Mouse (Mus musculus) frontal cortex, adult (tissue): ENCODE data around the gene Llcfc1.

Source experiments
- ATAC-seq: cut with Nextera tagmentation; 2 replicates; pipeline ENCODE4 v1.9.2; 2017; ENCODE audit warnings: mild to moderate bottlenecking, moderate library complexity, mixed read lengths; ENCODE audit not compliant: low TSS enrichment

Gene Llcfc1

DNA sequence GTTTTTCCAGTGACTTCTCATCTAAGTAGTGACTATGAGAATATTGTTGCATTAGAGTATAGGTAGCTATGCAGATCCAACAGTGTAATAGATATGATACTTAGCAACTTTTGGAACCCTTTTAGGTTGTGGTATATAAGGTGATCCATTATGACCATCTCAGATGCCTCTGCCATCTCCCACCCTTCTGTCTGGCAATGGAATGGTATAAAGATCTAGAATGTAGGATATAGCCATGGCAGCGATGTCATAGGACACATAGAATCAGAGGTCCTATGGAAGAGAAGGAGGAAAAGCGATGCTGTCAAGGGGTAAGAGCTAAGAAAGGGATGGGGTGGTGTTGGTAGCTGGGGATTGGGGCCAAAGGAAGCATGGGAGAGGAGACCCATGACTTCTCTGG lies at the start of gene Llcfc1:
Gene Llcfc1 (plus strand): TSS at position 301 of the 400 bp plus-strand sequence.
- no peak for ATAC-seq

DNA sequence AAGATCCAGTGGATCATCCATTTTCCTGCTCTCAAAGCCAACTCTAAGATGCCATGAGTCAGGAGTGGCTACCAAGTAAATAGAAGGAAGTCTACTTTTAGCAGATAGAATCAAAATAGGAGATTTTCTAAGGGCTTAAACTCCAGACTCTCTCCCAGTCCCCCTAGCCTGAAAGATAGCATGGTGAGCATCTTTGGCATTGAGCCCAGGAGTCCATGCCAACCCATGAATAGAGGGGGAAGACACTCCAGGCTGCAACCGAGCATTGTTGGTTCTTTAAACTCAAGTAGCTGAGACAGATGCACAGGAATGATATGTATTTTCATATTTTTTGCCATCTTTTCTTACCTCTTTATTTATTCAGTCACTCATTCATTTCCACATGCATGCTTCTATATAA lies 49.0 kb upstream of the Llcfc1 start:
- 0 out of 2 replicates have a peak, but pooled peaks have one; percentile 35 for ATAC-seq

DNA sequence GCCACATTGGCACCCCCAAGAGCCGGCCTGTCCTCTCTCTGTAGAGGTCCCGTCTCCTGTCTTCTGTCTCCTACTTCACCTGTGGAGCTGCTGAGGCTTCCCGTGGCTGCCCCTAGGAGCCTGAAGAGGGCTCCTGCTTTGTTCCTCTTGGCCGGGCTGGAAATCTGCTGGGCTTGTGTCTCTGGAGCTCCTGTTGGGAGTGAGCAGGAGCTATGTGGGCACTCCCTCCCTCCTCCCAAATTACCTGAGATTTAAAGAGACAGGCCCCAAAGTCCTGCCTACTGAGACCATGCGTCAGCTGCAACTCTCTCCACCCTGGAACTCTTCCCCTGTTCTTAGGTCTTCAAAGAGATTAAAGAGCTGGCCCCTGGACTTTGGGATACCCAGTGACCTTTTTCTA lies 48.1 kb upstream of the Llcfc1 start, which contains the start of gene Trpv6:
Gene Trpv6 (minus strand): TSS at position 228 of the 400 bp plus-strand sequence.
- peak; percentile 18; the same call in 1 of the 2 replicates for ATAC-seq

DNA sequence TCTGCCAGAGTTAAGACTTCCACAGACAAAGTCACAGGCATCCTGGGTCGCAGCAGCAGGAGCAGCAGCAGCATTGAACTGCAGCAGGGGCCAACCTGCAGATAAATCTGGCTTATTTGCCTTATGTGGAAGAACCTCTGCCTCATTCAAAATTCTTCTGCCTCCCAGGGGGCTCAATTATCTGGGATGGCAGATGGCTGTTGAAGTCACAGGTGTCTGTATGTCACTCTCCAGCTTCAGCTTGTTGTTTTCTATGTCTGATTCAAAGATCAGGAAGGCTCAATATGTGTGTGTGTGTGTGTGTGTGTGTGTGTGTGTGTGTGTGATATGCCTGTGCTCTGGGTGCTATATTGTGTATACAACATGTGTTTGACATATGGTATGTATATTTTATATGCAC lies 46.8 kb upstream of the Llcfc1 start:
- ATAC-seq, result no peak

DNA sequence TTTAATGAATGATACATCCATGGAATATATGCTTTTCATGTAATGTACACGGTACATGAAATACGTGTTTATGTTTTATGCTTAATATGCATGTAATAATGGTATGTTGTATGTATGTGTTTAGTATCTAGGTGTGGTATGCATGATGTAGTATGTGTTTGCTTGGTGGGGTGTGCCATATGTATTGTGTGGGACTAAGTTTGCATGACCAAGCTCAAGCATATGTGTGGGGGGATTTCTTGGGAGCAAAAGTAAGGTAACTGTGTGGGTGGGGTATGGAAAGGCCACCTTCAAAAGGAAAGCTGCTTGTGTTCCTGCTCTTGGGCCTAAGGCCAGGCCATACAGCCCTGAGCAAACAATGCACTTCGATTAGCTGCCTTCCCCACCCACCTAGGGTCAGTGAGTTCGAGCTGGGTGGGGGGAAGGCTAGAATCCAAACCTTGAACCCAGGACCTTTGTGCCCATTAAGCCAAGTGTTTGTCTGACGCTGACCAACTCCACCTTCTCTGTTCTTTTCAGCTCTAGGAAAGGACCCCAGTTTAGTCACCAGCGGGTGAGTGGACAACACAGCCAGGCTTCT lies 46.2 kb upstream of the Llcfc1 start:
- no peak for ATAC-seq

DNA sequence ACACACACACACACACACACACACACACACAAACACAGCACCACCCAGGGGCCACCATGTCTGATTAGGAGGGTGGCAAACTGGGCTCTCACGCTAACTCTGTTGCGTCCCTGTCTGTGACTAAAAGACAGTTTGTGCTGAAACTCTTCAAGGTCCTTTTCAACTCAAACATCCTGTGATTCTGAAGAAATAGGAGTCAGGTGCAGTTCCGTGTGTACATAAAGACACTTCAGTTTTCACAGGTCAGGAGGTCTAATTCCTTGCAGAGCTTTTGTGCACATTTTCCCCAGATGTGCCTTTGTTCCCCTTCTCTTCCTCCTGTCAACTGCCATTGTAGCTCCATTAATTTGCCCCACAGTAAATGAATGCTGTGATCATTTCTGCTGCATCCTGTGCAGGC lies 43.8 kb upstream of the Llcfc1 start:
- ATAC-seq, result no peak

DNA sequence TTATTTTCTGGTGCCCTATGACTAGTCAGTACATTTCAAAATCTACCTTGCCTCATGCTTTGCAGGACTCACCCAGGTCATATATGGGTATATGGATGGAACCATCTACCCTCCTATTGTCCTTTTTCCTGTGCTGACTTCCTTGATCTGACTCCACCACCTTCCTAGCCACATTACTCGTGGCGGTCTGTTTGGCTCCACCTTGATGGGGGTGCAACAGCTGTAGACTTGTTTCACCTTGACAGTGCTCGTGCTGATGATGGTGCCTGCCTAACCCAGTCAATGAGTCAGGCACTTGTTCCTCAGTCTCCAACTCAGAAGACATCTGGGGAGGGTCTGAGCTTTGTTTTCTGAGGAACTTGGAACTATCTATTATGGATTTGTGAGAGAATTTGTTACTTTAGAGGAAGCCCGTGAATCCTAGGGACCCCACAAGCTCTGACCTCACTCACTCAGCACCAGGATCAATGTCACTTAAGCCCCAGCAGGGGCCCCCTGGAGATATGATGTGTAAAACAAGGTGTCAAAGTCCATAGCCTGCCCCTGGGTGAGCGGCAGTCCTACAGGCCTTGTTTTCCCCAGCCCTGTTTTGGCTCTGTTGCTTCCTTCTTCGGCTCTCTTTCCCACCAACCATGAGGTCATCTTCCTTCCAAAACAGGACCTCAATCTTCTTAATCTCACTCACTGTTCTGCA lies 42.9 kb upstream of the Llcfc1 start:
- no peak for ATAC-seq

DNA sequence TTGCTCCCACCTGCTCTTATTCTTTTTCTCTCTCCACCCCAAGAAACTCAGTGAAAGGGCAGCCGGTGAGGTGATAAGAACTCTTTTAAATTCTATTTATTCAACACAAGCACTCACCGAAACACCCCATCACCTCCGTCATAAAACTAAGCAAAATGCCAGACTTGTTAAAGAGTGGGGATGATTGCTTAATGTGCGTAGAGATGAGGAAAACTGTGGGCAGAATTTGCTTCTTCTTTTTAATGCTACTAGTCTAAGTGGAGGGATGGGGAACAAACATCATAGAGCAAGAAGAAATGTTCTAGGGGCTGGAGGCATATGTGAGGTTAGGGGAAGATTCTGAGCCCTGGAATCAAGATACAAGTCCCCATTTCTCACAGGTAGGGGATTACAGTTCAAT lies 41.5 kb upstream of the Llcfc1 start:
- ATAC-seq, result no peak

DNA sequence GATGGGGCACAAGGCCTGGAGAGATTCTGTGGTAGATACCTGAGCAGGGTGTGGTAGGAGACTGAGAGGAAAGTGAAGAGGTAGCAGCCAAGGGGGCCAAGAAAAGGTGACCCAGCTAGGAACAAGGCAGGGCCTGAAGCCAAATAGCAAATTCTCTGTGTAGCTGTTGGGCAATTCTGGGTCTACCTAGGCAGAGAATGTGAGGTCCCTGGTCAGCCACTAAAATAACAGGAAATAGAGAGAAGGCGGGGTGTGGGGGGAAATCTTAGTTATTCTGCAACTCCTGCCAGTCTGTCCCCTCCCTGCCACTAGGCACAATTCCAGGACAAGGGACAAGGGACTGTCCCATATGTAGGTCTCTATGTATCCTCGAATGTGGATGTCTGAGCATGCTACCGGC lies 41.0 kb upstream of the Llcfc1 start:
- no peak for ATAC-seq

DNA sequence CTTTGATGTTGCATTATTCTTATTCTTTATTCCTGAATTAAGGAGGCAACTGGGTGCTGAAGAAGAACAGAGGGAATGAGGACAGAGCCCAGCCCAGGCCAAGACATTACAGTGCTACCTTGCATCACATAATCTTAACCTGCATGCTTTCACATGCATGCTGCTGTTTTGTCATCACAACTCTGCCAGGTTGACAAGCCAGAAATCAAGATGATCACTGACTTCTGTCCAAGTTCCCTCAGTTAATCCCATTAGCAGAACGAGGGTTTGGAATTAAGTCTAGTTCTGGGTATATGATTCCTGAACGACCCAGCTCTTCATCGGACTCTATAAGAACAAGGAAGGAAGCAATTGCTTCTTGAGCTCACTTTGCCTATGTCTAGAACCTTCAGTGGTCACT lies 38.0 kb upstream of the Llcfc1 start:
- no peak for ATAC-seq

DNA sequence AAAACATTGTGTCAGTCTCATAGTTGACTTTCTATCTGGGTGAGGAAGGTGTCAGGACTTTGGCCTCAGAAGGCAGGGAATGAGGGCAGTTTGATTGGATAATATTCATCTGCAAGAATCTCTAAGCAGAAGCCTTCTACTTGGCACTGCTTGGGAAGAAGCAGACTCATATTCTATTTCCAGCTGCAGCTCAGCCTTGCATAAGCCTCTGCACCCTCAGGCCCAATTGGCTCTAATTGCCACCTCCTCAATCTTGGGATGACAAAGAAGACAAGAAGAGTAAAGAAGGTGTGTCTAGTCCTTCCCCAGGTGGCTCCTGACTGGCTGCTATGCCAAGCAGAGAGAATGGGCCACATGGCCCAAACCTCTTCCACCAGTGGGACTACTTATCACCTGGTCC lies 37.6 kb upstream of the Llcfc1 start:
- ATAC-seq, result peak; percentile 96

DNA sequence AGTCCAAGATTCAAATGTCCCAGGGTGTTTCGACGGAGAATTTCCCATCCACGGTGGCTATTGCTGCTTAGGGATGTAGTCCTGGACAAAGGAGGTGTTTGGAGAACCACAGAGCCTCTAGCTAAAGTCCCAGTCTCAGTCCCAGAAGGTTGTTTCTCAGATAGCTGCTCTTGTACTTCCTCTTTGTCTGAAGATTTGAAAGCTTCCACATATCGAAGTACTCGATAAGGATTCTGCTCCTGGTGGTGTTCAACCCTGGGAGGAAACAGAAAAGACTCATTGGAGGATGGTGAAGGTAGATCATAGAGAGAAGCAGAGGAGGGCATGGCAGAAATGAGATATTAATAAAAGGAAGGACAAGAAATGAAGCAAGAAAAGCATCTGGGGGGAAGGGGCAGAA lies 31.1 kb upstream of the Llcfc1 start:
- ATAC-seq, result no peak

DNA sequence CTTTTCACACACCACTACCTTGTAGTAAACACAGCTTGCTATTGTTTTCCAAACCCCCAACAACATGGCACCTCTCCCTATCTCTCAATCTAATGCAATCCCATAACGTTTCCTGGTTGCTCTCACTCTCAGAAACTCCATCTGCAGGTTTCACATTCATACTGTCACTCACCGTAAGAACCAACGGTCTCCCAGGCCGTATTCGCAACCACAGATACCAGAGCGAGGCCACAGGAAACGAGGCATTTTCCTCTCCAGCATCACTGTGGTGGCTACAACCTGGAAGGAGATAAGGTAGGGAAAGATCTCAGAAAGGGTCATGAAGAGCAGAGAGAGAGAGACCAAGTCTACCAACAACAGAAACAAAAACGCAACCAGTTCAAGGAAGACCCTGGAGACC lies 29.6 kb upstream of the Llcfc1 start:
- ATAC-seq, result no peak

DNA sequence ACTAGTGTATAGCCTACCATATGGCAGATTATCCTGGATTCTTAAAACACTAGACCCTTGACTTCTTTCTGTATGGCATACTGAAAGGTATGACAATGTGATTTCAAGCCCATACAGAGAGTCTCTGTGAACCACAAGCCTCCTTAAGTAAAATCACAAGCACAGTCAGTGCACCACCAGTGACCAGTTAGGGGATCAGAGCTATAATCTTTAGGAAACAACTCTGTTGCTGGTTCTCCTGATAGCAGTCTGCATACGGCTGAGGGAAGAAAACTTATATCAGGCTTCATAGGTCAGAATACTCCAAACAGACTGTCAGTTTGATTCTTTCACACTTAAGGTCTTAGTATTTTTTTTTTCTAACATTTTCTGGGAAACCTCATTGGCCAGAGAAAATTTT lies 25.7 kb upstream of the Llcfc1 start:
- no peak for ATAC-seq

DNA sequence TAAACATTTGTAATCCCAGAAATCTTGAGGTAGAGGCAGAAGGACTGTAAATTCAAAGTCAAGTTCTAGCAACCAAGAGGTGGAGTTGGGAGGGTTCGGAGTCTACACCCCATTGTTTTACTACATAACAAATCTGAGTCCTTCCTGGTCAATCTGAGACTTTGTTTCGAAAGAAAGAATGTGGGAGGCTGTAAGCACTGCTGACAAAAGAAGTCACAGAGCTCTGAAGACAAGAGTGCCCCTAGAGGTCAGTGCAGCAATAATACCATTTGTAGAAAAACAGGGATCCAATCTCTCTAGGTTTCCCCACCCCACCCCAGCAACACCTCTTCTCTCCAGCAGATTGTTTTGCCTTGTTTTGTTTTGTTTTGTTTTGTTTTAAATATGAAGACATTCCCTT lies 21.9 kb upstream of the Llcfc1 start:
- ATAC-seq, result peak; percentile 70; the same call in 1 of the 2 replicates

DNA sequence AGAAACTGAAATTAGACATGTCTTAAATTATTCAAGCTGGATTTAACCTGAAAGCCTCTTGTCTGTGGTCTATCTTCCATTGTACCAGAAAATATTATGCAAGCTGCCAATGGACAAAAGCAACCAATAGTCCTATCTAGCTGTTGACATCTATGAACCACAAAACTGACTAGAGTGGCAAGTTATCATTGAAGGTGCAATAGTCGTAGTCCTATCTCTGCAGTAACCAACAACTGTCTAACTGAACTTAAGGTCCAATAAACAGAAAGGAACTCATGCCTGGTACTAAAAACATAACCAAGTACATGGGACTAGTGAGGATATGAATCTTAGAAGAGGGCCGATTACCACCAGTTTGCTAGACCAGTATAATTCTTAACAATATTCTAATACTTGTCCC lies 7.7 kb upstream of the Llcfc1 start:
- no peak for ATAC-seq

DNA sequence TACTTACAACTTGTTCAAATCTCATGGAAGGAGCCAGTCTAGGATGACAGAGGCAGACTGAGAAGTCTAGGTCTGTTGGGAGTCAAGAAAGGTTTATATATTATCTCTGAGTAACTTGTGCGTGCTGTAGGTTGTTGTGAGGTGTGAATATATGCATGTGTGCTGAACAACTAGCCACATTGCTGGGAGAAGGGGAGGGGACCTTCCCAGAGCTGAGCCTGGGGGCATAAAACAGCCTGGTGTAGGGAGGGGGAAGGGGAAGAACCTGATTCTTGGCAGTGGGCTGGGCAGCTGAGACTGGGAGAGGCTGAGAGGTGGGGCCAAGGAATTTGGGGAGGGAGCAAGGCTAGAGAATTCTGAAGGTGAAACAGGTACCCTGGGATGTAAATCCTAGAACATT lies 3.6 kb upstream of the Llcfc1 start, which contains the start of gene Trpv5:
Gene Trpv5 (minus strand): TSS at position 101 of the 400 bp plus-strand sequence.
- ATAC-seq, result no peak

DNA sequence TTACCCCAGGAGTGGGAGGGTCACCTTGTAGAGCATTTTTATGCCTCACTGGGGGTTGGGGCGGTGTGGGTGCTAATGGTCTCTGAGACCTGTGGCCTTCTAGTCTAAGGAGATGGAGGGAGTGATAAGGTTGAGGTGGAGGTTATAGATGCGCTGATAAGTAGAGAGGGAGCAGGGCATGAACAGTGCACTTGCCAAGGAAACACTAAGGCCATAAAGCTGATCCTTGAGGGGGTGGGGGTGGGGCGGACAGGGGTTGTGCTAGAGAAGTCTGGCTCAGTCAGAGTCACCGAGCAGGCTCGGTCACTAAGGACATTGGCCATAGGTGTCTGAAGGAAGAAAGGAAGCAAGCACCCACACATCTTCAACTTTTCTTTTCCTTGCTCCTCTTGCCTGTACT lies 2.6 kb upstream of the Llcfc1 start:
- ATAC-seq, result no peak

DNA sequence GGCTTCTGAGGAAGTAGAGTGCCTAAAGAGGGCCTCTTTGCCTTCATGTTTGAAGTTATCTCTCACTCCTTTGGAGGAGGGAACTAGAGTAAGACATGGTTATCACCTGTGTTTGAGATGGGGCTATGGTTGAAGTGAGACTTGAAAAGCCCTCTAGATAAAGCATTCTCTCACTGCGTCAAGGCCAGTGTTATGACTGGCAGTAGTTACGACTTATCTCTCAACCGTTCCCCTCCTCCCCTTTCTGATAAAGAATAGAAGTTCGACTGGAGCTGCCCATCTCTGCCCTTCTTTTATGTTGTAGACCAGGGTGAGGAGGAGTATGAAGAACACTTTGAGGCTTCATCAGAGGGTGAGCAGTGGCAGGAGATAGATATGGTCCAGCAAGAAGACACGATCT lies 680 bp downstream of the Llcfc1 start:
- no peak for ATAC-seq

DNA sequence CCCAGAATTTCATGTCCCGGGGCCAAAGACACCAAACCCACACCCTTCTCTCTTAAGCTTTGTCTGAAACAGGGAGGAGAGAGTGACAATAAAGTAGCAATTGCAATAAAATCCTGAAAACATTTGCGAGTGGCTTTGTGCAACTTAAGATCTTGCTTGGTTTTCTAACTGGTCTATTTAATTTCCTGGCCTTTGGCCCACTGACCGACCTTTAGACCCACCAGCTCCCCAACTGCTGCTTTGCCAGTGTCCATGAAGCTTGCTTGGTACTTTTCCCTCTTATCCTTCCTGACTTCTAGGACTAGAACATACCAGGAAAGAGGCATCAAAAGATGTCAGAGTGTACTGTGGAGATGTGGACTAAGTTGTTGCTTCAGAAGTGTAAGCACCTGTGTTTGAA lies 1.4 kb downstream of the Llcfc1 start:
- no peak for ATAC-seq

DNA sequence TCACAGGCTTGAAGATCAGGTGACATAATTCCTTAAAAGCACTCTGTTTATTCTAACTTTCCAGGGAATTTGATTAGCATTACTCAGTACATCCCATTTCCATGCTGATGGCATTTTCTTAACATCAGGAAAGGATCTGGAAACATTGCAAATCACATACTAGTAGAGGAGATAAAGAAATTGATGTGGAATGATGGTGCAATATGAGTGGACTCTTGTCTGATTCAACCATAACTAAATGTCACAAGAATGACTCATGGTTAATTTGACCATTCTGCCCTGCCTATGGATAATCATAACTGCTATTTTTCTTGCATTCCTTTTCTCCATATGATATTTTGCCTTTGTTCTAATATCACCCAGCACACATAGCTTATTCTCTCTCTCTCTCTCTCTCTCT lies 8.0 kb downstream of the Llcfc1 start:
- no peak for ATAC-seq

DNA sequence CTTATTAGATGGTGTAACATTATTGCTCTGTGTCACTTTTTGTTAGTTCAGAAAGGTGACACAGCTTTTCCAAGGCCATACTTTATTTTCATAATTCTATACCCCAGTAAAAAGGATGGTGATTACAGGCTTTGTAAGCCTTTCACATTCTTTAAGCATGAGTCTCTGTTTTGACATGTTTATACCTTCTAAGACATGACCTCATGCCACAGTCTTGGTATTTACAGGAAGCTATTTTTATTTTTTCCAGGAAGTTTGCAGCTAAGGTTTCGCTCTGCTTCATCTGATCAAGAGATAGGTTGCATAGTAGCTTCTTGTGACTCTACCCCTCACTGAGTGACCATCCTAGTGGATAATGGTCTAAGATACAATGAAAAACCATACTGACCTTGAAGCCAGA lies 10.2 kb downstream of the Llcfc1 start:
- ATAC-seq, result no peak

DNA sequence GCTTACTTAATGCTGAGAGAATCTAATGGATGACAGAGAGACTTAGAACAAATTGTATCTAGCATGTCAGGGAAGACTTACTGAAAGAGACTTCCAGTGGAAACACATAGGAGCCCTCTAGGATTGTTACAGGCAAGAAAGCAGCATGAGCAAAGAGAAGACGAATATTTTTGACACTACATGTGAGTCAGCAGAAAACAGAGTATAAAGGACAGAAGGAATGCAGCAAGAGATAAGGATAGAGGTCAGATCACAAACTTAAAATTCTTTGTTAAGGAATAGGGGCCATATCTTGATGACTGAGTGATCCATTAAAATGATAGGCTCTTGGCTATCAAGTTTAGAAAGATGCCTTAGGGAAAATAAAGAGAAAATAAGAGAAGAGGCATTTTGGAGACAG lies 17.0 kb downstream of the Llcfc1 start:
- no peak for ATAC-seq

DNA sequence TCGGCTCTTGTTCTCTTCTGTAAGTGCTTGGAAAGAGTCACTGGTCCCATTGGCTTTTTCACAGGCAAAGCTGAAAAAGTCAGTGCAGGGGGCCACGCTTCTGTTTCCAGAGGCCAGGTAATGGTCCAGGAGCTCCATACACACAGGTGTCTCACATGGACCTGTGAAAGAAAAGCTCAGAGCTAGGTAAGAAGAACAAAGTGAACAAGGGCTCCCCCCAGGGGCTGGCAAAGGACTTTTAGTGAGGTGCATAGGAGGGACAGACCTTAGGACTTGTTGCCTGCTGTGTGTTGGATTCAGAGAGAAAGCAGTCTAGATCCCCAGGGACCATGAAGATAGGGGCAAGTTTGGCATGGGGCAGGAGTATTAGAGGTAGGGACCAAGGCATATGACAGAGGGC lies 18.7 kb downstream of the Llcfc1 start:
- ATAC-seq, result peak; percentile 27; the same call in 1 of the 2 replicates
